Mouse (Mus musculus): Measurements from ENCODE around the gene Stambpl1.

Gene Stambpl1

DNA sequence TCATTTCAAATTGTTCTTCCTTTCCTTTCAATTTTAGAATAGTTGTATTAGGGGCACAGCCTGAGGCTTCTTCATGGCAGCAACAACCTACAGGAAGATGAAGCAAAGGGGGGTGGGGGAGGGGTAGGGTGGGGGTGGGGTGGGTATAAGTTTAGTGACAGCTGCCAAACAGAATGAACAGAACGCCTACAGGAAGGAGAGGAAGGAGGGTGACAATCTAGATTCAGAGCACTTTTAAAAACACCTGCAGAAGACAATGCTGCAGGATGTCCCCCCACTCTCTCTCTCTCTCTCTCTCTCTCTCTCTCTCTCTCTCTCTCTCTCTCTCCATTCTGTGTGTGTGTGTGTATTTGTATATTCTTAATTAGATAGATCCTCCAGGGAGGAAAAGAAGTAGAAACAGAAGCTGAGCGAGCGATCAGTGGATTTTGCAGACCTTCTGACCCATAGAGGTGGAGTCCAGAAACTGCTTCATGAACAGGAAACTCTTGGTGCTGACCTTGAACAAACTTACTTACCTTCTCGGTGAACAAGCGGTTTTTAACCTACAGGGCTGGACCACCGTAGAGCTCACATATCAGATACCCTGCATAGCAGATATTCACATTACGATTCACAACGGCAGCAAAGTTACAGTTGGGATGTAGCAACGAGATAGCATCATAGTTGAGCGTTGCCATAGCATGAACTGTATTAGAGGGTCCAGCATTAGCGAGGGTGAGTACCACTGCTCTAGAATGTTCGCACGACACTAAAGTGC, 95.8 kb downstream of the Stambpl1 start:
- no peak for DNase-seq

DNA sequence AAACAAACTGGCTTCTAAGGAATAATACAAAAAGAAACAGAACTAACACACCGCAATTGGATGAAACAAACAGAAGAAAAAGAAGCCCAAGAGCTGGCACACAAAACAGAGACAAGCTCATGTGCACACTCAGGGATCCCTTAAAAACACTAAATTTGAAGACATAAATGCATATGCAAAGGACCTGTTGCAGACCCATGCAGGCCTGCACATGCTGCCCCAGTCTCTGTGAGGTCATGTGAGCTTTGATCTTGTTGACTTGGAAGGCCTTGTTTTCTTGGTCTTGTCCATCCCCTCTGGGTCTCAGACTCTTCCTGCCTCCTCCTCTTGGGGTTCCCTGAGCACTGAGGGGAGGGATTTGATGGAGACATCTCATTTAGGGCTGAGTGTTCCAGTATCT, 96.7 kb downstream of the Stambpl1 start:
- DNase-seq = no peak

Data from lung, postnatal 14 days (tissue).